Comparison of ENCODE assay signal across 27 mouse cellular contexts in the genomic region with DNA sequence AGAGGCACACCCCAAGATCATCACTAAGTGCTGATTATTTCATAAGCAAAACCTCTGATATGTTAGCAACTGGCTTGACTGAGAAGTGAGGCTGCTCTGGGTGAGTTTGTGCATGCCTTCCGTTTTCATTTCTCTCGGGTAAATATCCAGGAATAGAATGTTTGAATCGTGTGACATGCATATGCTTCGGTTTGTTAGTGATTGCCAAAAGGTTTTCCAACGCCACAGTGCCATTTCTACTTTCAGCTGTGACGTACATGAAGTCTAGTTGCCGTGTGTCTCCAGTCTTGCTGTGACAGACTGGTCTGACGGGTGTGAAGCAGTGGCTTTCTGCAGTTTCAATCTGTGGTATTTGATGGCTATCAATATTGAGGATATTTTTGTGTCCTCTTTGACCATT.
A peak's percentile ranks its signal among the peaks of the same experiment; 100 is the strongest.
DNase-seq lines count a peak whose midpoint lies in the region; ATAC-seq and TF ChIP-seq lines count a peak whose summit lies in the region.
"Had no signal": no experiment of that assay in that cellular context is flagged by ENCODE, and none has a peak within 500 bp of the region (broad histone marks: within the 10 kb centered on the region; RNA-seq: fewer than 3 reads in every experiment).

No protein-coding gene starts in this region.

- no peaks in the 10 kb centered on the region for H3K27me3 ChIP-seq in forebrain, embryonic 16.5 days (replicated peaks; ENCODE audit: control insufficient read depth, insufficient read depth, low read length)
- no peaks in the 10 kb centered on the region for H3K27me3 ChIP-seq in forebrain, embryonic 13.5 days
- H3K27me3 ChIP-seq: embryonic facial prominence, embryonic 13.5 days; forebrain, embryonic 12.5 days; hindbrain, embryonic 12.5 days; hindbrain, embryonic 15.5 days; Patski had no signal

- no peak overlapping the region for H3K27ac ChIP-seq in forebrain, embryonic 16.5 days (ENCODE audit: low read length)
- H3K27ac ChIP-seq in forebrain, embryonic 13.5 days = no peak overlapping the region
- H3K27ac ChIP-seq: embryonic facial prominence, embryonic 10.5 days; embryonic facial prominence, embryonic 13.5 days; forebrain, embryonic 12.5 days; heart, adult 2 months; hindbrain, embryonic 12.5 days; hindbrain, embryonic 15.5 days had no signal

- H3K4me1 ChIP-seq in forebrain, embryonic 16.5 days (replicated peaks; ENCODE audit: control insufficient read depth, insufficient read depth, low read length) = no peaks in the 10 kb centered on the region
- no peaks in the 10 kb centered on the region for H3K4me1 ChIP-seq in forebrain, embryonic 13.5 days
- H3K4me1 ChIP-seq: embryonic facial prominence, embryonic 10.5 days; embryonic facial prominence, embryonic 13.5 days; forebrain, embryonic 12.5 days; hindbrain, embryonic 12.5 days; hindbrain, embryonic 15.5 days had no signal

- 0 out of 2 replicates have a peak, but pooled peaks have one; percentile 10 for ATAC-seq in forebrain, embryonic 16.5 days
- no peak for ATAC-seq in forebrain, embryonic 13.5 days
- ATAC-seq: intestine, postnatal 0 days; Patski had no signal

- peak; percentile 11 for DNase-seq in heart, adult 11 months
- no peak for DNase-seq in heart, adult 8-10 months (ENCODE audit: low spot score)
- peak; percentile 18 to 44 for DNase-seq in right cerebral cortex, postnatal 10 days (ENCODE audit: low spot score in 2 of 2)
- no peak for DNase-seq in right cerebral cortex, adult 18-20 months
- DNase-seq in brain, embryonic 14.5 days (ENCODE audit: low read depth) = peak; percentile 18
- no peak for DNase-seq in kidney, postnatal 36 days
- DNase-seq: adrenal gland, postnatal 10 days; adrenal gland, postnatal 36 days; B cell, adult 2 months; cerebellum, adult 11-12 months; cerebellum, adult 8-10 months; cerebellum, postnatal 10 days; cerebellum, postnatal 36 days; embryo, embryonic 11 days; gastrocnemius, postnatal 25 days; heart, adult 2 months had no signal

- H3K9ac ChIP-seq in forebrain, embryonic 16.5 days (replicated peaks; ENCODE audit: low read depth, low read length) = no peak overlapping the region
- no peak overlapping the region for H3K9ac ChIP-seq in forebrain, embryonic 13.5 days
- H3K9ac ChIP-seq: embryonic facial prominence, embryonic 13.5 days; forebrain, embryonic 12.5 days; hindbrain, embryonic 12.5 days; hindbrain, embryonic 15.5 days had no signal

- no peaks in the 10 kb centered on the region for H3K36me3 ChIP-seq in forebrain, embryonic 16.5 days (ENCODE audit: control insufficient read depth, insufficient read depth)
- H3K36me3 ChIP-seq in forebrain, embryonic 13.5 days (ENCODE audit: poor library complexity, severe bottlenecking) = no peaks in the 10 kb centered on the region
- H3K36me3 ChIP-seq: embryonic facial prominence, embryonic 10.5 days; embryonic facial prominence, embryonic 13.5 days; forebrain, embryonic 12.5 days; G1E; hindbrain, embryonic 12.5 days; hindbrain, embryonic 15.5 days had no signal

- no peaks in the 10 kb centered on the region for H3K9me3 ChIP-seq in forebrain, embryonic 16.5 days (ENCODE audit: control insufficient read depth, low read length)
- H3K9me3 ChIP-seq in forebrain, embryonic 13.5 days (replicated peaks) = no peaks in the 10 kb centered on the region
- H3K9me3 ChIP-seq: embryonic facial prominence, embryonic 10.5 days; embryonic facial prominence, embryonic 13.5 days; forebrain, embryonic 12.5 days; G1E; hindbrain, embryonic 12.5 days; hindbrain, embryonic 15.5 days had no signal

- H3K4me2 ChIP-seq in forebrain, embryonic 16.5 days (ENCODE audit: low read length) = no peak overlapping the region
- no peak overlapping the region for H3K4me2 ChIP-seq in forebrain, embryonic 13.5 days
- H3K4me2 ChIP-seq: embryonic facial prominence, embryonic 13.5 days; forebrain, embryonic 12.5 days; heart, embryonic 11.5 days; hindbrain, embryonic 12.5 days; hindbrain, embryonic 15.5 days had no signal

- WGBS in forebrain, embryonic 16.5 days = 77% methylated on average over 8 of the region's 8 CpGs
- 83% methylated on average over 8 of the region's 8 CpGs for WGBS in forebrain, embryonic 13.5 days

- TF ChIP-seq CTCF in brain, embryonic 14.5 days (IDR thresholded peaks at IDR 0.05; ENCODE audit: borderline replicate concordance, extremely low read depth, insufficient read depth, insufficient read length) = no peak

- no peak overlapping the region for H3K4me3 ChIP-seq in forebrain, embryonic 16.5 days (replicated peaks; ENCODE audit: low read length)
- no peak overlapping the region for H3K4me3 ChIP-seq in forebrain, embryonic 13.5 days
- H3K4me3 ChIP-seq: embryonic facial prominence, embryonic 10.5 days; embryonic facial prominence, embryonic 13.5 days; forebrain, embryonic 12.5 days; heart, adult 2 months; hindbrain, embryonic 12.5 days; hindbrain, embryonic 15.5 days had no signal

- TF ChIP-seq POLR2A in brain, embryonic 14.5 days (IDR thresholded peaks at IDR 0.05; ENCODE audit: borderline replicate concordance, extremely low read depth, insufficient read depth, insufficient read length, poor library complexity, severe bottlenecking) = no peak

Comparison
In these comparisons a context has a peak if more than half of its experiments do, and no peak if none do; other contexts are left out.
1. DNase-seq: peak in heart, adult 11 months (single experiment), right cerebral cortex, postnatal 10 days (2 of 2) and brain, embryonic 14.5 days (single experiment); none in heart, adult 8-10 months (single experiment), right cerebral cortex, adult 18-20 months (single experiment) and kidney, postnatal 36 days (0 of 2).